Mouse (Mus musculus) thymus, postnatal 4 days (tissue): ENCODE measurements around the gene Gal3st1.

ENCODE experiments used
- DNase-seq: peaks from one replicate; pipeline ENCODE4 v3.0.0; 2021

The Gal3st1 gene

DNA sequence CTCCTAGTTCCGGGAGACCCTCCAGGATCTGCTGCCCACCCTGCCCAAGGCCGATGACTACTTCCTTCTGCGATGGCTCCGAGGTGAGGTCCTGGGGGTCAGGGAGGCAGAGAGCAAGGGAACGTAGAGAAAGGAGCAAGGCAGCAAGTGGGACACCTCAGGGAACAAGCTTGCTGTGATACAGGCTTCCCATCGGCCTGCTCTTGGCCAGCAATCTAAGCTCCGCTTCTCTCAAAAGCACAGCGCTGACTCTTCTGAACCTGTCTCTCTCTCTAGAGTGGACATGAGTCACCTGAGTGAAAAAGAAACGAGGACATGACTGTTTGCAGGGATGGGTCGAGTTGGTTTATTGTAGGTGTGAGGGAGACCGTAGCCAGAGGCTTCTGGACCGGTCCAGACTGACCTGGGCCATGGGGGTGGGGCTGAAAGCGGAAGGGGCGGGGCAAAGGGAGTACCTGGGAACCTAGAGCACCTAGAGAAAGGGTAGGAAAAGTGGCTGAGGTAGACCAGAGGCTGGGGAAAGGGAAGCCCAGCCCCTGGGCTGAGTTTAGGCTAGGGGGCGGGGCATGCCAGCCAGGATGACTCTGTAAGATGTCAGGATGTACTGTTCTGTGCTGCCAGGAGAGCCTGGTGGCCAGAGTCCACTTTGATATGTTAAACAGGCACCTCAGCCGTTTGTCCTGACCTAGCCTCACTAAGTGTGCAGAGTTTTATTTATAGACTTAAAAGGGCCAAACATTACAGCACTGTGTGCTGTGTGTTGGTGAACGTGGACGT lies 51.9 kb downstream of the Gal3st1 start:
- no peak for DNase-seq

DNA sequence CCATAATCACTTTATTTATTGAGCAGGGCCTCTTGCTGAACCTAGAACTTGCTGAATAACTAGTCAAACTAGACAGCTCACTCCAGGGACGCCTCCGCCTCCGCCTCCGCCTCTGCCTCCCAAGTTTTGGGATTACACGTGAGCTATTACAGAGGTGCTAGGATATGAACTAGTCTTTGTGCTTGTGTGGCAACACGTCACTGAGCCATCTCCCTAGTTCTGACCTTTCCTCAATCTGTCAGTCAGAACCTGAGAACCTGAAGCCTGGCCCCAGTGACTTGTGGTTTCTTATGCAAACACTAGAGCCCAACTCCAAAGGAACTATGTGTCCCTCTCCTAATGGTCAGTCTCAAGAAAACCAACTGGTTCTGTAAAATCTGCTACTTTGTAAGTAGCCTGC lies 52.5 kb downstream of the Gal3st1 start:
- DNase-seq: no peak

DNA sequence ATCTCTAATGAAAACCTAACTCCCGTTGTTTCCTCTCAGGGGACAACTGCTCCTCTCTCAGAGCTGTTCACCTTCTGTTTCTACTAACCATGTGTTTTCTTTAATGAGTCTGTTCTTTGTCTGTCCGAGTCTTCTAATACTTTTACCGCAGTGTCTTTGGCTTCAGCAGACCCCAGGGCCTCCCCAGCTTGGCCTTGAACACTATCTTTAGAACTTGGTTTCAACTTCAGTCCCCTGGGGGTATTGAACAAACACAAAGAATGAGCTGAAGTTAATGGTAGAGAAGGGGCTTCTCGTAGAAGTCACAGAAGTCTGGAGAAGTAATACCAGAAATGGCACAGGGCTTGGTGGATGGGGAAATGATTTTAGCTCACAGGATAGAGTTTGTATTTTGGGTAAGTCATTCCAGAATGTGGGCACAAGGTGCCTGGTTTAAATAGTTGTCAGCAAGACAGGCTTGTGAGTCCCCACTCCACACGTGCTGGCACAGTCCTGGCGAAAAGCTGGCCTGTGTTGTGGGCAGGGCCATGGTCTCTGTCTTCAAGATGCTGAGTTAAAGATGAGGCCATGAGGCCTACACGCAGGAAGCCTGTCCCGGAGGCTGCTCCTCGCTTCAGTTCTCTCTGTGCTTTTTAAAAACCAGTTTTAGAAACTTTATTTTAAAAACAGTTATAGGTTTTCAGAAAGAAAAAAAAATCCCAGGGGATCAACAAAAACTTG lies 53.1 kb downstream of the Gal3st1 start:
- DNase-seq: no peak

DNA sequence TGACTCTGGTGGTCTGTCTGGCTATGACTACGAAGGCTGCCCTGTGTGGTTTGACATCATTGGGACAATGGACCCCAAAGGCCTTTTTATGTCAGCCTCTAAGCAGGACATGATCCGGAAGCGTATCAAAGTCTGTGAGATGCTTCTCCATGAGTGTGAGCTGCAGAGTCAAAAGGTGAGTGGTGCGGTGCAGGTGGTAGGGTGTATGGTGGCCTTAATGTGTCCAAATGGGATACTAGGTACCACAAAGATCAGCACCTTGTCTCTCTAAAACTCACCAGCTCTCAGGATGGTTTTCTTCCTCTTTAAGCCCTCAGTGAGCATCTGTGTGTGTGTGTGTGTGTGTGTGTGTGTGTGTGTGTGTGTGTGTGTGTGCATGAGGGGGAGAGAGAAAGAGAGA lies 56.5 kb downstream of the Gal3st1 start:
- DNase-seq: no peak

DNA sequence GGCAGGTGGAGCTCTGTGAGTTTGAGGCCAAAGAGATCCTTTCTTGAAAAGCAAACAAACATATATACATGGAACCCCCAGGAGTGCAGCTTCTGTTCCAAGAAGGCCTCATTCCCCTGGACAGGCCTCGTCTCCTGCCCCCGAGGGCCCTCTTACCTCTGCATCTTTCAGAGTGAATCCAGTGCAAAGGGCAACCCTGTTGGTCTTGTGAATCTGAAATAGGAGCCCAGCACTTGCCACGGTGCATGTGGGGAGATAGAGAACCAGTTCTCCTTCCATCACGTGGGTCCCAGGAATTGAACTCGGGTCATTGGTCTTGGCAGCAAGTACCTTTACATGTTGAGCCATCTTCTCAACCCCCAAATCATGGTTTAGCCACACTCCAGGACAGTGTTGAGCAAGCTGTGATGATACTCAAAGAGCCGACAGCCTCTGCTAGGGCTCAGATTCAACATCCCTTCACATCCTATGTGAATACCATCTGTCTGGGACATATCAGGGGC lies 57.7 kb downstream of the Gal3st1 start:
- no peak for DNase-seq

DNA sequence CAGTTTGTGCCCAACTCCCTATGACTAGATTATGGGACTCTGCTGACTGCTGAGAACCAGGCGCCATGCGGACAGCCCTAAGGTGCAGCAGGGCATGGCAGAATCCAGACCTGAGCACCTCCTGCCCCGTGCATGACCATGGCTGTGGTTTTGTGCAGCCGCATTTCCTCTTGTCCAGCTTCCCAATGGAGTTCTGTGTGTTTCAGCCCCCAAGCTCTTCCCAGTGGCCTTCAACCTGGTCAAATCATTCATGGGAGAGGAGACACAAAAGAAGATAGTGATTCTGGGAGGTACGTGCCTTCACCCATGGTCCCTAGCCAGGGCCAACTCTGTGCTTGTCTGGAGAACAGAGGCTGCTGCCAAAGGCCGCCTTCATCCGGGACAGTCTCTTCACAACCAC lies 59.6 kb downstream of the Gal3st1 start:
- no peak for DNase-seq

DNA sequence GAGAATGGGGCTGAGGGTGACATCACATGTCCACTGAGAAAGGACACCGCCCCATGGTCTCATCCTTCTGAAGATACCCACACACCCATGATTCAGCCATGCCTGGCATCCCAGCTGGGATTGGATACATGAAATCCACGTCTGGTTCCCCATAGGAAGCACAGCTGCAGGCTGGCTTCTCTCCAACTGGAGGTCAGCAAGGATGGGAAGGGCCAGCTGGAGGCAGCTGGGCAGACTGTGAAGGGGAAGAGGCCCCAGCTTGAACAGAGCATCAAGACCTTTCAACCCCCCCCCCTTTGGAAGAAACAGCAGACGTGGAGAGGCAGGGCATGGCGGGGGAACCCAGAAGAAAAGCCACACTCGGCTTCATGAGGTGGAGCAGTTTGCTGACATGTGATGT lies 63.1 kb downstream of the Gal3st1 start:
- DNase-seq: no peak

DNA sequence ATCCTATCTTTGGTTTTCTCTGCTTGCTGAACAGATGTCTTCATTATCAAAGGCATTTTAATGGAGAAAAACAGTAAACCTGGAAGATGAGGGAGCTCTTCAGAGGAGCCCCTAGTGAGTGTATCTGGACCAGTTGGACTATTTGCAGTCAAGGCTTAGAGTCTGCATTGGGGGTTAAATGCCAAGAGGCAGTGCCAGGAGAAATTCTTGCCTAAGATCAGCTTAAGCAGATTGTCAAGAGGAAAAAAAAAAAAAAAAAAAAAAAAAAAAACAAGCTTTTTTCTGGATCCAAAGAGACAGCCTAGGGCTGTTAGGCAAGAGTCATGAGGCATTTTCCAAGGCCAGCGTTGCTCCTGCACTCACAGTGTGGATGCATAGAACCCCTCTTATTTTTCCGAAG lies 64.3 kb downstream of the Gal3st1 start:
- DNase-seq: no peak

DNA sequence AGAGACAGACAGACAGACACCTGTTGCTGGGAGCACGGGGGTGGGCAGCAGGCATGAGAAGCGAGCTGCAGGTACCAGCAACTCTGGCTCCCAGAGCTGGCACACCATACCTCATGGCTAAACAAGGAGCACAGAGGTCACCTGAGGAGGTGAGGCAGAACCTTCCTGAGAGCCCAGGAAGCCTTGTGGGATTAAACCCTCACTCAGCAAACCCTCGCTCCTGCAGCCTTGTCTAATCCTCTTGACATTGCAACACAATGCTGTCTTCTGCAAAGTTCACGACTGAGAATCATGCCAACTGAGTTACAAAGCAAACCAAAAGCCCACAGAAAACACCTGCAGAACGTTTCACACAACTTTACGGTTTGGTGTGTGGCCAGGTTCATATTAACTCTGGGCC lies 65.0 kb downstream of the Gal3st1 start:
- no peak for DNase-seq
